Mouse (Mus musculus) liver, postnatal 0 days (tissue): Measurements from ENCODE around the gene Luc7l.

Experiments
- CTCF ChIP-seq: sonication (generic); IDR thresholded peaks from 2 replicates; pipeline ENCODE4 v1.5.1; 2016; ENCODE audit warnings: antibody characterized with exemption, low read depth
- EP300 ChIP-seq: IDR thresholded peaks from 2 replicates; pipeline ENCODE4 v1.6.1; 2016; ENCODE audit warnings: antibody characterized with exemption, low read depth, mild to moderate bottlenecking

GRCm38 (mm10) chr17:26231156-26231555 lies 21.5 kb upstream of the Luc7l start:
- no peak for TF ChIP-seq CTCF
- no peak for TF ChIP-seq EP300
